Mouse (Mus musculus): ENCODE data around the gene Ick. TPM values are rescaled to one million over a fixed set of nuclear protein-coding genes. Genes with fewer than 3 reads are reported as not detected.
A peak's percentile ranks its signal among the peaks of the same experiment; 100 is the strongest.
"Not testable (repeated sequence)": the region's sequence is repeated elsewhere in the genome, so short reads cannot be mapped to it uniquely, and the experiment has no call there.

Ick gene
- polyA plus RNA-seq, 1 experiment from 2014 or later, result 37.1 TPM

- H3K9me3 ChIP-seq, result no peaks in the 10 kb centered on the region
- no peaks in the 10 kb centered on the region for H3K4me1 ChIP-seq (replicated peaks)
- no peak overlapping the region for H3K9ac ChIP-seq
- H3K36me3 ChIP-seq, result peaks cover 91% of the 10 kb centered on the region
- no peak overlapping the region for H3K4me3 ChIP-seq
- H3K4me2 ChIP-seq, result no peak overlapping the region
- ATAC-seq (ENCODE audit: low FRiP score), result no peak
- no peaks in the 10 kb centered on the region for H3K27me3 ChIP-seq
- H3K27ac ChIP-seq, result no peak overlapping the region
- 92% methylated on average over 3 of the region's 3 CpGs for WGBS
These were observed 55.7 kb downstream of the Ick start for GRCm38 (mm10) chr9:78164741-78165140.

GRCm38 (mm10) chr9:78165454-78165853 lies 56.5 kb downstream of the Ick start:
- no peak overlapping the region for H3K27ac ChIP-seq
- no peaks in the 10 kb centered on the region for H3K27me3 ChIP-seq
- 92% methylated on average over 6 of the region's 6 CpGs for WGBS
- H3K4me3 ChIP-seq, result no peak overlapping the region
- no peak overlapping the region for H3K9ac ChIP-seq
- no peak for ATAC-seq (ENCODE audit: low FRiP score)
- H3K36me3 ChIP-seq, result peaks cover 88% of the 10 kb centered on the region
- no peaks in the 10 kb centered on the region for H3K9me3 ChIP-seq
- no peak overlapping the region for H3K4me2 ChIP-seq
- H3K4me1 ChIP-seq (replicated peaks), result no peaks in the 10 kb centered on the region

GRCm38 (mm10) chr9:78166694-78167452 lies 57.9 kb downstream of the Ick start:
- no peak overlapping the region for H3K9ac ChIP-seq
- WGBS, result 84% methylated on average over 19 of the region's 19 CpGs
- no peak overlapping the region for H3K27ac ChIP-seq
- no peak overlapping the region for H3K4me2 ChIP-seq
- peaks cover 74% of the 10 kb centered on the region for H3K36me3 ChIP-seq
- ATAC-seq (ENCODE audit: low FRiP score), result no peak
- H3K4me3 ChIP-seq, result no peak overlapping the region
- no peaks in the 10 kb centered on the region for H3K4me1 ChIP-seq (replicated peaks)
- no peaks in the 10 kb centered on the region for H3K9me3 ChIP-seq
- H3K27me3 ChIP-seq, result no peaks in the 10 kb centered on the region

- H3K27ac ChIP-seq, result no peak overlapping the region
- ATAC-seq (ENCODE audit: low FRiP score), result no peak
- no peaks in the 10 kb centered on the region for H3K9me3 ChIP-seq
- WGBS, result 90% methylated on average over 19 of the region's 19 CpGs
- no peaks in the 10 kb centered on the region for H3K27me3 ChIP-seq
- no peak overlapping the region for H3K9ac ChIP-seq
- H3K4me1 ChIP-seq (replicated peaks), result no peaks in the 10 kb centered on the region
- H3K4me2 ChIP-seq, result no peak overlapping the region
- H3K36me3 ChIP-seq, result peaks cover 67% of the 10 kb centered on the region
- no peak overlapping the region for H3K4me3 ChIP-seq
These were observed 58.5 kb downstream of the Ick start for GRCm38 (mm10) chr9:78167453-78167969.

- ATAC-seq (ENCODE audit: low FRiP score), result no peak
- Histone ChIP-seq H3K4me1 (replicated peaks) (no peaks in the 10 kb centered on the region), H3K9ac (no peak overlapping the region), H3K27me3 (no peaks in the 10 kb centered on the region), H3K9me3 (no peaks in the 10 kb centered on the region), H3K4me3 (no peak overlapping the region), H3K4me2 (no peak overlapping the region), H3K36me3 (peaks cover 58% of the 10 kb centered on the region), H3K27ac (no peak overlapping the region)
- 91% methylated on average over 6 of the region's 6 CpGs for WGBS
These were observed 59.9 kb downstream of the Ick start for GRCm38 (mm10) chr9:78168864-78169263.

GRCm38 (mm10) chr9:78174016-78174415 lies 65.0 kb downstream of the Ick start:
- no peak overlapping the region for H3K27ac ChIP-seq

GRCm38 (mm10) chr9:78174925-78175276 lies 65.9 kb downstream of the Ick start:
- WGBS, result 40% methylated on average over 3 of the region's 3 CpGs
- H3K9me3 ChIP-seq; ATAC-seq (ENCODE audit: low FRiP score); H3K36me3 ChIP-seq; H3K4me1 ChIP-seq (replicated peaks); H3K4me3 ChIP-seq; H3K27me3 ChIP-seq; H3K9ac ChIP-seq: not testable (repeated sequence)
- Histone ChIP-seq H3K4me2 (0 out of 2 replicates have a peak overlapping the region, but pooled peaks have one; percentile 6), H3K27ac (peak overlapping the region; percentile 32)

More at GRCm38 (mm10) chr9:78174016-78174415, 65.0 kb downstream of the Ick start:
- Histone ChIP-seq H3K36me3 (peaks cover 10% of the 10 kb centered on the region), H3K9ac (no peak overlapping the region), H3K27me3 (no peaks in the 10 kb centered on the region), H3K9me3 (no peaks in the 10 kb centered on the region), H3K4me2 (no peak overlapping the region), H3K4me1 (replicated peaks) (peaks cover 10% of the 10 kb centered on the region), H3K4me3 (no peak overlapping the region)
- 36% methylated on average over 1 of the region's 1 CpGs for WGBS
- ATAC-seq (ENCODE audit: low FRiP score), result no peak

- Histone ChIP-seq H3K27me3 (no peaks in the 10 kb centered on the region), H3K9me3 (no peaks in the 10 kb centered on the region), H3K4me3 (peak overlapping the region; percentile 50), H3K27ac (peak overlapping the region; percentile 96), H3K9ac (peak overlapping the region; percentile 78), H3K36me3 (no peaks in the 10 kb centered on the region), H3K4me2 (peak overlapping the region; percentile 62), H3K4me1 (replicated peaks) (peaks cover 10% of the 10 kb centered on the region)
- WGBS, result under 1% methylated on average over 54 of the region's 58 CpGs
- peak; percentile 98 for ATAC-seq (ENCODE audit: low FRiP score)
These were observed 66.5 kb downstream of the Ick start for GRCm38 (mm10) chr9:78175277-78176200.

- Histone ChIP-seq H3K4me2 (peak overlapping the region; percentile 62), H3K4me1 (replicated peaks) (peaks cover 10% of the 10 kb centered on the region), H3K27me3 (no peaks in the 10 kb centered on the region), H3K9ac (peak overlapping the region; percentile 78), H3K27ac (peak overlapping the region; percentile 96), H3K9me3 (no peaks in the 10 kb centered on the region), H3K36me3 (no peaks in the 10 kb centered on the region), H3K4me3 (peak overlapping the region; percentile 50)
- under 1% methylated on average over 22 of the region's 22 CpGs for WGBS
- peak; percentile 72 for ATAC-seq (ENCODE audit: low FRiP score)
These were observed 67.3 kb downstream of the Ick start for GRCm38 (mm10) chr9:78176201-78176727.

GRCm38 (mm10) chr9:78176831-78177230 lies 67.8 kb downstream of the Ick start:
- Histone ChIP-seq H3K4me1 (replicated peaks) (peaks cover 10% of the 10 kb centered on the region), H3K4me2 (peak overlapping the region; percentile 62), H3K27me3 (no peaks in the 10 kb centered on the region), H3K9me3 (no peaks in the 10 kb centered on the region), H3K4me3 (peak overlapping the region; percentile 50), H3K27ac (peak overlapping the region; percentile 96), H3K9ac (peak overlapping the region; percentile 78), H3K36me3 (no peaks in the 10 kb centered on the region)
- ATAC-seq (ENCODE audit: low FRiP score), result no peak
- 44% methylated on average over 7 of the region's 7 CpGs for WGBS

- Histone ChIP-seq H3K27me3 (no peaks in the 10 kb centered on the region), H3K4me1 (replicated peaks) (peaks cover 10% of the 10 kb centered on the region), H3K4me3 (no peak overlapping the region), H3K9me3 (no peaks in the 10 kb centered on the region), H3K36me3 (no peaks in the 10 kb centered on the region), H3K4me2 (no peak overlapping the region), H3K27ac (no peak overlapping the region), H3K9ac (no peak overlapping the region)
- 81% methylated on average over 5 of the region's 5 CpGs for WGBS
- no peak for ATAC-seq (ENCODE audit: low FRiP score)
These were observed 69.2 kb downstream of the Ick start for GRCm38 (mm10) chr9:78178197-78178596.

- Histone ChIP-seq H3K4me2 (no peak overlapping the region), H3K4me1 (replicated peaks) (peaks cover 10% of the 10 kb centered on the region), H3K9ac (no peak overlapping the region), H3K27me3 (no peaks in the 10 kb centered on the region), H3K36me3 (no peaks in the 10 kb centered on the region), H3K27ac (no peak overlapping the region), H3K4me3 (no peak overlapping the region), H3K9me3 (no peaks in the 10 kb centered on the region)
- 94% methylated on average over 2 of the region's 2 CpGs for WGBS
- ATAC-seq (ENCODE audit: low FRiP score), result no peak
These were observed 70.1 kb downstream of the Ick start for GRCm38 (mm10) chr9:78179071-78179470.
